Mouse (Mus musculus) myocyte (in vitro differentiated cells): ENCODE data around the gene Msi2. TPM values are rescaled to one million over a fixed set of nuclear protein-coding genes. Genes with fewer than 3 reads are reported as not detected.

ENCODE experiments used
- H3K27me3 ChIP-seq: one replicate; pipeline ENCODE4 v1.6.1; 2011; ENCODE audit not compliant: control insufficient read depth, insufficient read depth, insufficient read length
- H3K36me3 ChIP-seq: one replicate; pipeline ENCODE4 v1.6.1; 2011; ENCODE audit not compliant: control insufficient read depth, insufficient read depth
- H3K4me2 ChIP-seq: one replicate; pipeline ENCODE4 v1.6.1; 2011; ENCODE audit warnings: low read depth, control low read depth
- H3K4me3 ChIP-seq: one replicate; pipeline ENCODE4 v1.5.1; 2011; ENCODE audit warnings: mild to moderate bottlenecking, control low read depth, moderate library complexity
- H3K79me2 ChIP-seq: one replicate; pipeline ENCODE4 v1.6.1; 2011; ENCODE audit not compliant: control insufficient read depth, insufficient read depth
- H3ac ChIP-seq: one replicate; pipeline ENCODE4 v1.6.1; 2011; ENCODE audit not compliant: control insufficient read depth, insufficient read length
- CEBPB ChIP-seq: IDR thresholded peaks from 2 replicates; pipeline ENCODE4 v1.6.1; 2011; ENCODE audit warnings: mild to moderate bottlenecking, moderate library complexity; ENCODE audit not compliant: poor library complexity, insufficient read depth, severe bottlenecking
- E2F4 ChIP-seq: IDR thresholded peaks from one replicate; pipeline ENCODE4 v1.6.1; 2011; ENCODE audit warnings: mild to moderate bottlenecking, control low read depth, moderate library complexity; ENCODE audit not compliant: insufficient read depth
- MAX ChIP-seq: IDR thresholded peaks from one replicate; pipeline ENCODE4 v1.6.1; 2011; ENCODE audit warnings: low read depth, mild to moderate bottlenecking, control low read depth
- MYOD1 ChIP-seq, 3 experiments: IDR thresholded peaks; one replicate each; pipeline ENCODE4 v1.6.1; 2011; ENCODE audit warnings: control low read depth in 2 of 3, low read depth in 2 of 3, mild to moderate bottlenecking in 2 of 3, moderate library complexity in 1 of 3; ENCODE audit not compliant: insufficient read length in 2 of 3, control insufficient read depth in 1 of 3
- MYOG ChIP-seq, 3 experiments: IDR thresholded peaks; one replicate each; pipeline ENCODE4 v1.6.1; 2011; ENCODE audit warnings: control low read depth in 2 of 3, low read depth in 2 of 3, mild to moderate bottlenecking in 2 of 3; ENCODE audit not compliant: insufficient read length in 2 of 3, control insufficient read depth in 1 of 3, insufficient read depth in 1 of 3
- POLR2A ChIP-seq: IDR thresholded peaks from one replicate; pipeline ENCODE4 v1.6.1; 2011; ENCODE audit warnings: low read depth, mild to moderate bottlenecking, control low read depth, moderate library complexity; ENCODE audit not compliant: insufficient read length
- POLR2AphosphoS2 ChIP-seq: IDR thresholded peaks from one replicate; pipeline ENCODE4 v1.6.1; 2011; ENCODE audit warnings: low read depth, control low read depth; ENCODE audit not compliant: insufficient read length
- REST ChIP-seq: IDR thresholded peaks from one replicate; pipeline ENCODE4 v1.6.1; 2011; ENCODE audit warnings: mild to moderate bottlenecking, control low read depth, moderate library complexity; ENCODE audit not compliant: insufficient read depth, insufficient read length
- SRF ChIP-seq: IDR thresholded peaks from one replicate; pipeline ENCODE4 v1.6.1; 2011; ENCODE audit warnings: low read depth; ENCODE audit not compliant: control insufficient read depth, insufficient read length
- TCF12 ChIP-seq: IDR thresholded peaks from one replicate; pipeline ENCODE4 v1.6.1; 2011; ENCODE audit warnings: mild to moderate bottlenecking, control low read depth; ENCODE audit not compliant: poor library complexity, insufficient read depth, severe bottlenecking
- TCF3 ChIP-seq: IDR thresholded peaks from one replicate; pipeline ENCODE4 v1.6.1; 2011; ENCODE audit warnings: low read depth, control low read depth; ENCODE audit not compliant: insufficient read length
- USF1 ChIP-seq: IDR thresholded peaks from one replicate; pipeline ENCODE4 v1.6.1; 2011; ENCODE audit warnings: low read depth, mild to moderate bottlenecking, control low read depth, moderate library complexity
- polyA plus RNA-seq: library from polyadenylated mRNA; unstranded; fragments of >200 nt; fragmentation: generic; extraction: Trizol; gene quantifications from one replicate; pipeline ENCODE4 v1.2.1, GENCODE M21; 2012; ENCODE audit warnings: missing spikeins

Msi2 gene
- polyA plus RNA-seq, 1 experiment, result 37.9 TPM

DNA sequence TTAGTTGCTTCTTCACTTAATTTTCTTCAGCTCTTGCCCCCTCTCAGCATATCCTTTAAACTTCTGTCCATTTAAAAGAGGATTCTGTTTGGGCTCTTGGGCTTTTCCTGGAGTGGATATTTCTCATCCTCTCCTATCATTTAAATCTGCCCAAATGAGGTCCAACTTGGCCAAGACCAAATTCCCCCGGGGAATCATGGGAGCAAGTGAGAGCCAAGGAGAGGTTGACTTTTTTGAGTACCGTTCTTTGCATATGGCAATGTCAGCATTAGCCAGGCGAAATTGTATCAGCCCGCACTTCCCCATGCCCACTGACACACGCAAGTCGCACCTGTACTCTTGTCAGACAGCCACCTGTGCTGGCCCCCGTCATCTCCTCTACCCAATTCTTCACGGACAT lies 386.6 kb downstream of the Msi2 start:
- TF ChIP-seq TCF3, result no peak
- TF ChIP-seq USF1, result no peak
- TF ChIP-seq POLR2AphosphoS2, result no peak
- TF ChIP-seq TCF12, result no peak
- TF ChIP-seq SRF, result no peak
- no peak for TF ChIP-seq MYOG (IDR thresholded peaks at IDR 0.05; ENCODE audit: control insufficient read depth in 1 of 3, insufficient read depth in 1 of 3, insufficient read length in 2 of 3, low read depth in 2 of 3)
- no peak for TF ChIP-seq MYOD1 (IDR thresholded peaks at IDR 0.05; ENCODE audit: control insufficient read depth in 1 of 3, insufficient read length in 2 of 3, low read depth in 2 of 3)
- no peak for TF ChIP-seq POLR2A
- H3K4me2 ChIP-seq, result no peak overlapping the region
- H3K27me3 ChIP-seq, result no peaks in the 10 kb centered on the region
- no peak overlapping the region for H3K4me3 ChIP-seq
- no peaks in the 10 kb centered on the region for H3K79me2 ChIP-seq
- H3ac ChIP-seq, result no peak overlapping the region
- no peaks in the 10 kb centered on the region for H3K36me3 ChIP-seq

DNA sequence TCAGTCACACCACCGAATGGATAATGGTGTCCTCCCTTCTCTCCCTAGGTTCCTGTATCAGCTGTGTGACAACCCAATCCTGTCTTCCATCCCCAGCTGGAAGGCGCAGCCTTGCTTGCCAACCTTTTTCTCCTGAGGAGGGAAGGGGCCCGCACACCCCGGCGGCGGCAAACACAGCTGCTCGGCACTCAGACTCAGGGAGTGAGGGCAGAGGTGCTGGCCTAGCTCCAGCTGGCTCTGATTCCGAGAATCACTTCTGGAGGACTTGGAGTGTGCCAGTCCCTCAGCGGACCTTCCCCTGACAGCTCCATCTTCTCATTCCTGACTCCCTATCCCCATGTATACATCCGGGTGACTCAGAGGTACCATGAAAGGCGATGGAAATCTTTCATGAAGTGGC lies 387.5 kb downstream of the Msi2 start:
- Histone ChIP-seq H3K36me3 (no peaks in the 10 kb centered on the region), H3ac (no peak overlapping the region), H3K79me2 (no peaks in the 10 kb centered on the region), H3K27me3 (no peaks in the 10 kb centered on the region), H3K4me2 (peak overlapping the region; percentile 6), H3K4me3 (no peak overlapping the region)
- no peak for TF ChIP-seq TCF3
- TF ChIP-seq MAX, result no peak
- no peak for TF ChIP-seq CEBPB
- no peak for TF ChIP-seq POLR2AphosphoS2
- no peak for TF ChIP-seq SRF
- peak in 2 of 3 experiments; percentile 22 to 48 for TF ChIP-seq MYOG (IDR thresholded peaks at IDR 0.05; ENCODE audit: control insufficient read depth in 1 of 3, insufficient read depth in 1 of 3, insufficient read length in 2 of 3, low read depth in 2 of 3)
- no peak for TF ChIP-seq E2F4
- no peak for TF ChIP-seq POLR2A
- TF ChIP-seq MYOD1 (IDR thresholded peaks at IDR 0.05; ENCODE audit: control insufficient read depth in 1 of 3, insufficient read length in 2 of 3, low read depth in 2 of 3), result peak in 2 of 3 experiments; percentile 18 to 51

DNA sequence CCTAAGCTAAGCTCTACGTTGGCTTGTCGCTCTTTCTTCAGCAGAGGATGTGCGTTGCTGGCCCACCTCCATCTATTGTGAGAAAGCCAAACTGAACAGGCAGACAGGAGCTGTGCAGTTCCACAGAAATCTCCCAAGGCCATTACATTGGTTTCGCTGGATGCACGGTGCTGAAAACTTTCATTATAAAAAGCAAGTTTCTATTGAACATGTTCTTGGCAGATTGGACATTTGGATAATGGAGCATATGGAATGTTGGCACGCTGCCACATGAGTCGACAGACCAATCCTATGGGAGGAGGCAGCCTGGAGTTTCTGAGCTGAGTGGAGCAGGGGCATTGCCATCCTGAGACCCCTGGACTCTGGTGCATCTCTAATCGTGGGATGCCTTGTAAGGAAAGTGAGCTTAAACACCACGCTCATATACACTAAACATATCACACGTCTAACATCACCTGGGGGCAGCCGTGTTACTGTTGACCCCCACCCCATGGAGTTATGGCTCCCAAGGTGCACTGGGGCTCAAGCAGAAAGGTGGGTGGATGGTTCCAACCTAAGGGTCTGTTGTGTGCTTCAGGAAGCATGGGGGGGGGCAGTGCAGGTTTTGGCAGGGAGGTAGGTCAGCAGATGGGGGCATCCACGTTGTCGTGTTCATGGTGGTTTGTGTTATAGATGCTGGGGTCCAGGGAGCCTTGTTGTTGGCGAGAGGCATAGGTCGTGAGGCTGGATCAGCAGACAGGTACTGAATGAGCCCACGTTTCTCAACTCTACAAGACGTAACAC lies 389.3 kb downstream of the Msi2 start:
- Histone ChIP-seq H3ac (no peak overlapping the region), H3K27me3 (no peaks in the 10 kb centered on the region), H3K79me2 (no peaks in the 10 kb centered on the region), H3K4me2 (no peak overlapping the region), H3K4me3 (no peak overlapping the region), H3K36me3 (no peaks in the 10 kb centered on the region)
- TF ChIP-seq MYOG (IDR thresholded peaks at IDR 0.05; ENCODE audit: control insufficient read depth in 1 of 3, insufficient read depth in 1 of 3, insufficient read length in 2 of 3, low read depth in 2 of 3) (no peak), MAX (no peak), POLR2A (no peak), CEBPB (no peak), E2F4 (no peak), REST (no peak), POLR2AphosphoS2 (no peak), TCF3 (no peak), MYOD1 (IDR thresholded peaks at IDR 0.05; ENCODE audit: control insufficient read depth in 1 of 3, insufficient read length in 2 of 3, low read depth in 2 of 3) (no peak), TCF12 (no peak), SRF (no peak), USF1 (no peak)

DNA sequence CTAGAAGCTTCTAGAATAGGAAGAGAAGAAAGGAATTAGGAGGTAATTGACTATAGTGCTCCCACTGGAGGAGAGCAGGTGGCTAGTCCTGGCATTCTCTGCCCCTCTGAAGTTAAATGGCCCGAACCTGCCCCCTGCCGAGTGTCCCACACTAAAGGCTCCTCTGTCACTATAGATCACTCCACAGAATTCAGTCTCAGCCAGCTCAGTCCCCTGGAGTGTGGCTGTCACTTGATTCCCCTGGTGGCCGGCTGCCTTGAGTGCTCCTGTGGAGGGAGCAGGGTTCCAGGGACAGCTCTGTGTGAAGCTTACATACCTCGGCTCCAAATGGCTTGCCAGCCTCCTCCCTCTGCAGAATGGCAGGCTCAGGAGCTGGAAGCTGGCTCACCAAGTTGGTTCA lies 391.3 kb downstream of the Msi2 start:
- H3K27me3 ChIP-seq, result no peaks in the 10 kb centered on the region
- TF ChIP-seq TCF3, result no peak
- no peak for TF ChIP-seq USF1
- no peak for TF ChIP-seq MAX
- no peak for TF ChIP-seq CEBPB
- no peak for TF ChIP-seq POLR2A
- no peak for TF ChIP-seq REST
- no peak for TF ChIP-seq POLR2AphosphoS2
- no peak for TF ChIP-seq E2F4
- TF ChIP-seq SRF, result no peak
- TF ChIP-seq TCF12, result no peak
- TF ChIP-seq MYOG (IDR thresholded peaks at IDR 0.05; ENCODE audit: control insufficient read depth in 1 of 3, insufficient read depth in 1 of 3, insufficient read length in 2 of 3, low read depth in 2 of 3), result no peak
- TF ChIP-seq MYOD1 (IDR thresholded peaks at IDR 0.05; ENCODE audit: control insufficient read depth in 1 of 3, insufficient read length in 2 of 3, low read depth in 2 of 3), result no peak

GRCm38 (mm10) chr11:88318850-88319249 lies 399.5 kb downstream of the Msi2 start:
- no peaks in the 10 kb centered on the region for H3K79me2 ChIP-seq
- TF ChIP-seq SRF (no peak), TCF12 (no peak), POLR2A (no peak), E2F4 (no peak), MAX (no peak), CEBPB (no peak), MYOD1 (IDR thresholded peaks at IDR 0.05; ENCODE audit: control insufficient read depth in 1 of 3, insufficient read length in 2 of 3, low read depth in 2 of 3) (no peak), POLR2AphosphoS2 (no peak), TCF3 (no peak), USF1 (no peak)
- H3K27me3 ChIP-seq, result peaks cover 21% of the 10 kb centered on the region
- H3K36me3 ChIP-seq, result no peaks in the 10 kb centered on the region
- H3ac ChIP-seq, result no peak overlapping the region
- no peak overlapping the region for H3K4me2 ChIP-seq
- no peak overlapping the region for H3K4me3 ChIP-seq

More for the DNA sequence above, 391.3 kb downstream of the Msi2 start:
- Histone ChIP-seq H3K4me3 (no peak overlapping the region), H3K79me2 (no peaks in the 10 kb centered on the region), H3K36me3 (no peaks in the 10 kb centered on the region), H3ac (no peak overlapping the region), H3K4me2 (no peak overlapping the region)
